Mouse (Mus musculus) MEL (cell line): ENCODE measurements around the gene E130208F15Rik. TPM values are rescaled to one million over a fixed set of nuclear protein-coding genes. Genes with fewer than 3 reads are reported as not detected.

Source experiments
- DNase-seq: peaks from one replicate; pipeline ENCODE4 v3.0.0; 2011; ENCODE audit warnings: low read depth, low spot score
- H3K27ac ChIP-seq: 2 replicates; pipeline ENCODE4 v1.5.1; 2012; ENCODE audit warnings: low read depth, mild to moderate bottlenecking, control low read depth, low read length, moderate library complexity; ENCODE audit not compliant: control insufficient read depth
- H3K27me3 ChIP-seq, 2 experiments: fragments of 150-350 bp in 1 of 2; sonication (generic) in 1 of 2; 2 replicates each; pipeline ENCODE4 v1.6.1; 2012; ENCODE audit warnings: low read length in 2 of 2, mild to moderate bottlenecking in 2 of 2, improper control_type of control experiment in 1 of 2, moderate library complexity in 1 of 2; ENCODE audit not compliant: insufficient read depth in 2 of 2, control insufficient read depth in 1 of 2
- H3K36me3 ChIP-seq, 2 experiments: 2 replicates each; pipeline ENCODE4 v1.6.1; 2012 to 2014; ENCODE audit warnings: low read length in 2 of 2, improper control_type of control experiment in 1 of 2, inconsistent platforms in 1 of 2, mild to moderate bottlenecking in 1 of 2; ENCODE audit not compliant: insufficient read depth in 2 of 2, control insufficient read depth in 1 of 2
- H3K4me1 ChIP-seq, 2 experiments: fragments of 150-350 bp in 1 of 2; sonication (generic) in 1 of 2; 2 replicates each; pipeline ENCODE4 v1.6.1; 2012; ENCODE audit warnings: low read length in 2 of 2, improper control_type of control experiment in 1 of 2, mild to moderate bottlenecking in 1 of 2; ENCODE audit not compliant: insufficient read depth in 2 of 2, control insufficient read depth in 1 of 2
- H3K4me3 ChIP-seq, 2 experiments: fragments of 150-350 bp in 1 of 2; sonication (generic) in 1 of 2; 2 replicates each; pipeline ENCODE4 v1.5.1; 2012; ENCODE audit warnings: low read depth in 2 of 2, low read length in 2 of 2, mild to moderate bottlenecking in 2 of 2, moderate library complexity in 2 of 2, control low read depth in 1 of 2, improper control_type of control experiment in 1 of 2; ENCODE audit not compliant: control insufficient read depth in 1 of 2, insufficient read depth in 1 of 2
- H3K79me2 ChIP-seq: 2 replicates; pipeline ENCODE4 v1.6.1; 2012; ENCODE audit warnings: mild to moderate bottlenecking, low read length, moderate library complexity; ENCODE audit not compliant: control insufficient read depth, poor library complexity, insufficient read depth
- H3K9ac ChIP-seq: 2 replicates; pipeline ENCODE4 v1.6.1; 2012; ENCODE audit warnings: low read depth, mild to moderate bottlenecking, control low read depth, low read length, moderate library complexity; ENCODE audit not compliant: control insufficient read depth, poor library complexity, severe bottlenecking
- H3K9me3 ChIP-seq: fragments of 150-350 bp; sonication (generic); replicated peaks from 2 replicates; pipeline ENCODE4 v1.6.1; 2012; ENCODE audit warnings: mild to moderate bottlenecking, low read length, improper control_type of control experiment, moderate library complexity; ENCODE audit not compliant: insufficient read depth
- CHD1 ChIP-seq: IDR thresholded peaks from 2 replicates; pipeline ENCODE4 v1.6.1; 2012; ENCODE audit warnings: low read depth, mild to moderate bottlenecking, inconsistent platforms, low read length, improper control_type of control experiment
- E2F4 ChIP-seq: IDR thresholded peaks from 2 replicates; pipeline ENCODE4 v1.6.1; 2011; ENCODE audit warnings: low read depth, low read length, improper control_type of control experiment, borderline replicate concordance
- ETS1 ChIP-seq: IDR thresholded peaks from 2 replicates; pipeline ENCODE4 v1.6.1; 2012; ENCODE audit warnings: low read depth, mild to moderate bottlenecking, inconsistent platforms, low read length, improper control_type of control experiment, moderate library complexity
- GABPA ChIP-seq: IDR thresholded peaks from 2 replicates; pipeline ENCODE4 v1.6.1; 2012; ENCODE audit warnings: low read depth, mild to moderate bottlenecking, inconsistent platforms, low read length, improper control_type of control experiment, moderate library complexity
- GATA1 ChIP-seq: IDR thresholded peaks from 2 replicates; pipeline ENCODE4 v1.6.1; 2011; ENCODE audit warnings: low read depth, low read length, improper control_type of control experiment
- HCFC1 ChIP-seq: IDR thresholded peaks from 2 replicates; pipeline ENCODE4 v1.6.1; 2012; ENCODE audit warnings: low read depth, mild to moderate bottlenecking, inconsistent platforms, low read length, improper control_type of control experiment, moderate library complexity
- JUND ChIP-seq: IDR thresholded peaks from 2 replicates; pipeline ENCODE4 v1.6.1; 2011; ENCODE audit warnings: low read depth, mild to moderate bottlenecking, improper control_type of control experiment, low read length
- MAZ ChIP-seq: IDR thresholded peaks from 2 replicates; pipeline ENCODE4 v1.6.1; 2012; ENCODE audit warnings: low read depth, mild to moderate bottlenecking, inconsistent platforms, low read length, improper control_type of control experiment
- MYC ChIP-seq: IDR thresholded peaks from 2 replicates; pipeline ENCODE4 v1.6.1; 2011; ENCODE audit warnings: low read depth, mild to moderate bottlenecking, low read length, improper control_type of control experiment, moderate library complexity
- NELFE ChIP-seq: IDR thresholded peaks from 2 replicates; pipeline ENCODE4 v1.6.1; 2011; ENCODE audit warnings: low read depth, low read length, improper control_type of control experiment
- NRF1 ChIP-seq: IDR thresholded peaks from 2 replicates; pipeline ENCODE4 v1.6.1; 2014; ENCODE audit warnings: low read depth, mild to moderate bottlenecking, inconsistent platforms, low read length, improper control_type of control experiment, moderate library complexity; ENCODE audit not compliant: poor library complexity, insufficient read depth, severe bottlenecking
- POLR2A ChIP-seq, 2 experiments: IDR thresholded peaks; 2 replicates each; pipeline ENCODE4 v1.6.1; 2011 to 2012; ENCODE audit warnings: low read length in 2 of 2, mild to moderate bottlenecking in 2 of 2, control low read depth in 1 of 2, improper control_type of control experiment in 1 of 2, low read depth in 1 of 2, moderate library complexity in 1 of 2; ENCODE audit not compliant: control insufficient read depth in 1 of 2, insufficient read depth in 1 of 2, poor library complexity in 1 of 2
- TBP ChIP-seq: IDR thresholded peaks from 2 replicates; pipeline ENCODE4 v1.8.0; 2011; ENCODE audit warnings: low read depth, low read length, improper control_type of control experiment
- UBTF ChIP-seq: IDR thresholded peaks from 2 replicates; pipeline ENCODE4 v1.6.1; 2012; ENCODE audit warnings: low read depth, mild to moderate bottlenecking, inconsistent platforms, low read length, improper control_type of control experiment, moderate library complexity, borderline replicate concordance; ENCODE audit not compliant: insufficient read depth
- USF2 ChIP-seq, 2 experiments: IDR thresholded peaks; 2 replicates each; pipeline ENCODE4 v1.6.1; 2011 to 2012; ENCODE audit warnings: improper control_type of control experiment in 2 of 2, low read length in 2 of 2, borderline replicate concordance in 1 of 2, inconsistent platforms in 1 of 2, low read depth in 1 of 2, mild to moderate bottlenecking in 1 of 2; ENCODE audit not compliant: insufficient read depth in 1 of 2
- polyA plus RNA-seq, 2 experiments: library from polyadenylated mRNA; stranded (reverse) in 1 of 2; unstranded in 1 of 2; fragments of >175 nt in 1 of 2; fragments of >200 nt in 1 of 2; gene quantifications; 2 replicates each; pipeline versions ENCODE4 v1.2.1 to v1.2.4; 2012; ENCODE audit warnings: low replicate concordance in 2 of 2, low read depth in 1 of 2; ENCODE audit not compliant: insufficient read length in 2 of 2, insufficient read depth in 1 of 2, missing spikeins in 1 of 2
- total RNA-seq: library from RNA; depleted of rRNA; stranded (reverse); fragments of 300-350 nt; gene quantifications from 2 replicates; pipeline ENCODE4 v1.2.3, GENCODE M21; 2012

E130208F15Rik gene
- total and polyA plus RNA-seq, 3 experiments = 0.96 to 3.2 TPM; not detected in 1

DNA sequence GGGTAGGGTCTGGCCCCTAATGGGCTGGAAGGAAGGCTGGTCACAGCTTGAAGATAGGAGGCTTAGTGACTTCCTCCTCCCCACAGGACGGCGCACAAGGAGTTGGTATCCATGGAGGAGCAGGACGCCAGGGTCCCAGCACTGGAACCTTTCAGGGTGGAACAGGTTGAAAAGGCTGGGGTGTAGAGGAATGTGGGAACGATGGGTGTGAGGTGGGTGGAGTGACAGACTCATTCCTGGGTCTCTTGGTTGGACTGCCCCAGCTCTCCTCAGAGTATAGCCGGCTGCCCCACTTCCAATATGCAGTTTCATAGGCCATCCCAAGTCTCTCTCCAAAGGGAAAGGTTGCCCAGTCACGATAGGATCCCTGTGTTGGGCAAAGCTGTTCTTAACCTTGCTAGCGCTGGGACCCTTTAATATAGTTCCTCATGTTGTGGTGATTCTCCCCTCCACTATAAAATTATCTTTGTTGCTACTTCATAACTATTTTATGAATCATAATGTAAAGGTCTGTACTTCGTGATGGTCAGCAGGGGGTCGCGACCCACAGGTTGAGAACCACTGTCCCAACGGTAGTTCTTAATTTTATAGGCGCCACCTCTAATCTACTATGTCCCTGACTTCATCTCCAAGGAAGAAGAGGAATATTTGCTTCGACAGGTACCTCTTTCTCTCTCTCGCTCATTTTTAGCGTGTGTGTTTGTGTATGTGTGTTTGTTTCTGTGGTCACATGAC is 12.0 kb upstream of the E130208F15Rik start:
- Histone ChIP-seq H3K27ac (no peak overlapping the region), H3K9ac (peak overlapping the region; percentile 60; the same call in 1 of the 2 replicates), H3K36me3 (no peaks in the 10 kb centered on the region), H3K79me2 (no peaks in the 10 kb centered on the region; the same call in 1 of the 2 replicates), H3K4me3 (peak overlapping the region; percentile 59 to 92; a peak in 3 of 4 replicates), H3K9me3 (no peaks in the 10 kb centered on the region), H3K27me3 (no peaks in the 10 kb centered on the region), H3K4me1 (peaks cover 0 to 13% of the 10 kb centered on the region in 2 experiments; a peak in 3 of 4 replicates)
- DNase-seq = no peak
- TF ChIP-seq CHD1 (no peak), HCFC1 (no peak), ETS1 (no peak), E2F4 (no peak), NRF1 (no peak), POLR2A (IDR thresholded peaks at IDR 0.05; ENCODE audit: control insufficient read depth in 1 of 2, insufficient read depth in 1 of 2, low read depth in 1 of 2, low read length in 2 of 2, poor library complexity in 1 of 2) (no peak), JUND (no peak), TBP (no peak), MAZ (no peak), GATA1 (no peak)

DNA sequence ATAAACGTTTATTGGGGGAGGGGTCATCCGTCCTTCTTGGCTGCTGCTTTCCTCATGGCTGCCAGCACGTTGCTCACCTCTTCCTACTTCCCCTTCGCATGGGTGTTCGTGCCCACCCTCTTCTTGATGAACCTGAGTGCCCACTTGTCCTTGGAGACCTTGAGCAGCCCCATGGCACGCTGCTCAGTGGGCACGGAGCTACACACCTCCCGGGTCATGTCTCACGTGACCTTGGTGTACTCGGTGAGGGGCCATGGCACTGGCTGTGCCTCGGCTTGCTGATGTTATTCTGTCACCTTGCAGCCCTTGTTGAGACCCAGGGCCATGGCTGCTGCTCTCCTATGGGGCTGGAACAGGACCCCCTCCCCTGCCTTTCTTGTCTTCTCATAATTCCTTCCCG is 11.4 kb upstream of the E130208F15Rik start:
- peaks cover 0 to 13% of the 10 kb centered on the region in 2 experiments; a peak in 3 of 4 replicates for H3K4me1 ChIP-seq
- no peaks in the 10 kb centered on the region for H3K9me3 ChIP-seq
- H3K27ac ChIP-seq = no peak overlapping the region
- no peaks in the 10 kb centered on the region; the same call in 1 of the 2 replicates for H3K79me2 ChIP-seq
- no peak overlapping the region for H3K9ac ChIP-seq
- no peak for TF ChIP-seq E2F4
- TF ChIP-seq USF2 (IDR thresholded peaks at IDR 0.05; ENCODE audit: borderline replicate concordance in 1 of 2, insufficient read depth in 1 of 2, low read depth in 1 of 2, low read length in 2 of 2) = no peak
- TF ChIP-seq GABPA = no peak
- TF ChIP-seq NELFE = no peak
- no peak for TF ChIP-seq UBTF
- no peak for TF ChIP-seq CHD1
- TF ChIP-seq MYC = no peak
- DNase-seq = no peak
- no peak overlapping the region for H3K4me3 ChIP-seq
- no peaks in the 10 kb centered on the region for H3K36me3 ChIP-seq
- H3K27me3 ChIP-seq = no peaks in the 10 kb centered on the region
